11 mouse cellular contexts compared by ENCODE assay signal in the genomic region with DNA sequence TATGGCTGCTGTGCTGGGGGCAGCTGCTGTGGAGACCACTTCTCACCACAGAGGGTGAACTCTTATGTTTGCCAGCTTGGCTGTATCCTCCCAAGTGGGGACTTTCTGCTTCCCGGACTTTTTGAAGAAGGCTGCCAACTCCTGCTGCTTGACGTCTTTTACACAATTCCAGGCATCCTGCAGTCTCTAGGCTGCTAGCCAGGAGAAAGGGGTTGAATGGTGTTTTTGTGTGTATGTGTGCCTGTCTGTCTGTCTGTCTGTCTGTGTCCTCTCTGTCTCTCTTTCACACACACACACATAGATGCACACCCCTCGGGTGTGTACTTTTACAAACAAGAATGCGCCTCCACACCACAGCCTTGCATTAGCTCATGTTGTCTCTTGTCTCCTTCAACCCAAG.
DNase-seq lines count a peak whose midpoint lies in the region; ATAC-seq lines count a peak whose summit lies in the region.
"Had no signal": no experiment of that assay in that cellular context is flagged by ENCODE, and none has a peak within 500 bp of the region (broad histone marks: within the 10 kb centered on the region; RNA-seq: fewer than 3 reads in every experiment).

No protein-coding gene starts in this region.

- ATAC-seq in erythroblast, adult 5-6 weeks (replicated peaks; ENCODE audit: low FRiP score, poor library complexity, severe bottlenecking), result no peak
- ATAC-seq: CD4-positive, CD25-positive, alpha-beta regulatory T cell, adult 4 months; forebrain, embryonic 16.5 days had no signal

- peak; percentile 17 to 41 for DNase-seq in cerebellum, postnatal 25 days
- DNase-seq in cerebellum, adult 11 months, result no peak
- DNase-seq in layer of hippocampus, adult 9-11 months, result peak; percentile 14
- no peak for DNase-seq in layer of hippocampus, postnatal 25 days (ENCODE audit: extremely low spot score in 1 of 2, low spot score in 1 of 2)
- peak; percentile 77 for DNase-seq in Muller cell, postnatal 12 days (ENCODE audit: inconsistent ontology term)
- peak; percentile 28 to 36 for DNase-seq in layer of hippocampus, postnatal 10 days (ENCODE audit: low spot score in 2 of 2)
- DNase-seq: heart, postnatal 36 days; kidney, adult 8-10 months had no signal

Comparison
In these comparisons a context has a peak if more than half of its experiments do, and no peak if none do; other contexts are left out.
1. DNase-seq: peak in cerebellum, postnatal 25 days (2 of 2), layer of hippocampus, adult 9-11 months (single experiment), Muller cell, postnatal 12 days (single experiment) and layer of hippocampus, postnatal 10 days (2 of 2); none in cerebellum, adult 11 months (single experiment) and layer of hippocampus, postnatal 25 days (0 of 2).